Mouse (Mus musculus): ENCODE results near the gene Glra4. TPM values are rescaled to one million over a fixed set of nuclear protein-coding genes. Genes with fewer than 3 reads are reported as not detected.
"Not testable (repeated sequence)": the region's sequence is repeated elsewhere in the genome, so short reads cannot be mapped to it uniquely, and the experiment has no call there.

Gene Glra4
- polyA plus RNA-seq, 1 experiment from 2014 or later, result not detected

DNA sequence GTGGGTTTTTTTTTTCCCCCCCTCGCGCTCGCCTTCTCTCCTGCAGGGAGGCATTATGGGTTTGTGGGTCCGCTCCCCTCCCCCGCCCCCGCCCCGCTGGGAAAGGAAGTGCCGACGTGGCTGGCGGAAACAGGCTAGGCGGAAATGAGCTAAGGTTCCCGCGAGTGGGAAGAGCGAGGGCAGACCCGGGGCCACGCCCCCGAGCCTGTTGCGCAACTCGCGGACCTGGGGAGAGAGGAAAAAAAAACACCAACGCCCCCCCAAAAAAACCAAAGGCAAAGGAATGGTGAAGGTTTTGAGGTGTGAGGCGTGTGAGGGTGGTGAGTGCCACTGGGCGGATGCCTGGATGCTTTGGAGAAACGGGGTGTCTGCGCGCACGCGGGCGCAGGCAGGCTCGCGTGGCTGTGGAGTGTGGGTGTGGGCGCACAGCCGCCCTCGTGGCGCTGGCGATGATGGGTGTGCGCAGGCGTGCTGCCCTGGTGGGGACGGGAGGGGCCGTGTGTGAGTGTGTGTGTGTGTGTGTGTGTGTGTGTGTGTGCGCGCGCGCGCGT, 38.2 kb downstream of the Glra4 start:
- no peaks in the 10 kb centered on the region for H3K36me3 ChIP-seq (ENCODE audit: control insufficient read depth, insufficient read depth, low read length)
- WGBS, result 26% methylated on average over 46 of the region's 46 CpGs
- peak overlapping the region; percentile 80 for H3K27ac ChIP-seq (ENCODE audit: low read depth, low read length)
- peak overlapping the region; percentile 64 for H3K9ac ChIP-seq (ENCODE audit: low read length)
- H3K4me2 ChIP-seq, result peak overlapping the region; percentile 46
- ATAC-seq (ENCODE audit: low FRiP score) (peak; percentile 63), DNase-seq (ENCODE audit: low spot score, missing footprints) (peak; percentile 95)
- peaks cover 3% of the 10 kb centered on the region; the same call in 1 of the 2 replicates for H3K4me1 ChIP-seq (ENCODE audit: control insufficient read depth, insufficient read depth, low read length)
- H3K4me3 ChIP-seq (ENCODE audit: low read depth, low read length), result peak overlapping the region; percentile 54
- no peaks in the 10 kb centered on the region for H3K27me3 ChIP-seq (ENCODE audit: control insufficient read depth, insufficient read depth, low read length)
- H3K9me3 ChIP-seq (ENCODE audit: control insufficient read depth, low read length), result no peaks in the 10 kb centered on the region

DNA sequence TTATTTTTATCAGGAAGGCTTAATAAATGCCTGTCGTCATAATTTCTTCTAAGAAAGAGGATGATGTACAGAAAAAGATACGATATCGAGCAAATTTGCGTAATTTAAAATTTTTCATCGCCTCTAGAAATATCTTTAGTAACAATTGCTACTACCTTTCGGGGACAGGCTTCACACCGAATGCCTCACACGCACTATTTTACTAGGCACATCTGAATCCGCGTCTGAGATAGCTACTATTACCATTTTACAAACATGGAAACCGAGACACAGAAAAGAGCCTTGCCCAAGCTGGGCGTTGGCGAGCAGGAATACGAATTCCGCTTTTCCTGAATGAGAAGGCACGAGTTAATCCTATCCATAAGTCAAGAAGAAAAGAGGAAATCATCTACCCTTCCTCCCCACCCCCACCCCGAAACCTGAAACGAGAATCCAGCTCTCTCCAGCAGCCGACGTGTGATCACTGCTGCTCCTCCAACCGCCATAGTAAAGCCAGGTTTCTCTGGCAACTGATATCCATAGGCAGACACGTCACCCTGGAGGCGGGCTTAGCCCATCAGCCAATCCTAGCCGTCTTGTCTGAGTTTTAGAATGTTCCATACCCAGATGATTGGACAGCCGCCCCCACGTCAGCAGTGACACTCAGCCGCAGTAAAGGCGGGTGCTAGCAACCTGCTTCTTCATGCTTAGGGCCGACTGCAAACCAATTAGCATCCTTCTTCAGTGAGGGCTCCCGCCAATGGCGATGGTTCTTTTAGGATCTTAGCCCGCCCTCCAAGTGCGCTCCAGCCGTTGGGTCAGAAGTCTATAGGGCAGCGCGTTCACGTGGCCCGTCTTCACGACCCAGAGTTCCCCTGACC, 38.9 kb downstream of the Glra4 start:
- ATAC-seq (ENCODE audit: low FRiP score) (peak; percentile 98), DNase-seq (ENCODE audit: low spot score, missing footprints) (peak; percentile 95)
- Histone ChIP-seq H3K9ac (ENCODE audit: low read length) (peak overlapping the region; percentile 73), H3K9me3 (ENCODE audit: control insufficient read depth, low read length) (no peaks in the 10 kb centered on the region), H3K4me2 (peak overlapping the region; percentile 48; the same call in 1 of the 2 replicates), H3K27me3 (ENCODE audit: control insufficient read depth, insufficient read depth, low read length) (no peaks in the 10 kb centered on the region), H3K27ac (ENCODE audit: low read depth, low read length) (peak overlapping the region; percentile 80), H3K4me1 (ENCODE audit: control insufficient read depth, insufficient read depth, low read length) (peaks cover 3% of the 10 kb centered on the region; the same call in 1 of the 2 replicates), H3K4me3 (ENCODE audit: low read depth, low read length) (peak overlapping the region; percentile 54), H3K36me3 (ENCODE audit: control insufficient read depth, insufficient read depth, low read length) (no peaks in the 10 kb centered on the region)
- WGBS, result 18% methylated on average over 39 of the region's 39 CpGs

DNA sequence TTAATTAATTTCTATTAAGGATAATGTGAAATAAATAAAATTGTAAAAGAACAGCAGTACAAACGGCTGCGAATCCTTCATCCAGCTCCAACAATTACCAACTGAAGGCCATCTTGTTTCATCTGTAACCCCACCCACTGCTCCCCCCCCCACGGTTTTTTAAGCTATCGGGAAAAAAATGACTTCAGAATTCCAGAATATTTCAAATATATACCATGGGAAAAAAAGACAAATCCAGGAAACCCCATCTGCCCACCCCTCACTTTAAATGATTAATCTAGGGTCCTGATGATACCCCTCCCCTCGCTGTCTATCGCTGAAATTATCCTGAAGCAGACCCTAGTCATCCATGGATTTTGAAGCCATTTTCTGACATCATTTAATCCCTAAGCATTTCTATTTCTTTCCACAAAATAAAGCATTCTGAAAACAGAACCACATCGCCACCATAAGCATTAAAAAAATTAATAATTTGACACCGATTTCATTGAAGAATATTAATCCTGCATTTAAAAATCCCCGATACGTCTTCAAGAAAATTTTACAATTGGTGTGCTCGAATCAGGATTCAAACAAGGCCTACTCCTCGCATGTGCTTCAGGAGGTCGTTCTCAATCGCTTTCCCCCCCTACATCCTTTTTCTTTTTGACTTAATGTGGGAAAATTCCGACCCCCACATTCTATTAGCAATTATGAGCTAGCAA, 39.7 kb downstream of the Glra4 start:
- Histone ChIP-seq H3K9ac (ENCODE audit: low read length) (peak overlapping the region; percentile 73), H3K36me3 (ENCODE audit: control insufficient read depth, insufficient read depth, low read length) (no peaks in the 10 kb centered on the region), H3K4me2 (peak overlapping the region; percentile 48; the same call in 1 of the 2 replicates), H3K4me3 (ENCODE audit: low read depth, low read length) (peak overlapping the region; percentile 54), H3K27me3 (ENCODE audit: control insufficient read depth, insufficient read depth, low read length) (no peaks in the 10 kb centered on the region), H3K27ac (ENCODE audit: low read depth, low read length) (no peak overlapping the region; the same call in 1 of the 2 replicates), H3K9me3 (ENCODE audit: control insufficient read depth, low read length) (no peaks in the 10 kb centered on the region), H3K4me1 (ENCODE audit: control insufficient read depth, insufficient read depth, low read length) (peaks cover 3% of the 10 kb centered on the region; the same call in 1 of the 2 replicates)
- ATAC-seq (ENCODE audit: low FRiP score) (no peak), DNase-seq (ENCODE audit: low spot score, missing footprints) (no peak)
- WGBS, result 16% methylated on average over 15 of the region's 15 CpGs

- WGBS, result 88% methylated on average over 4 of the region's 4 CpGs
- no peak overlapping the region for H3K27ac ChIP-seq (ENCODE audit: low read depth, low read length)
- H3K4me3 ChIP-seq (ENCODE audit: low read depth, low read length), result no peak overlapping the region
- DNase-seq (ENCODE audit: low spot score, missing footprints) (no peak), ATAC-seq (ENCODE audit: low FRiP score) (no peak)
- no peak overlapping the region for H3K4me2 ChIP-seq
- no peaks in the 10 kb centered on the region for H3K4me1 ChIP-seq (ENCODE audit: control insufficient read depth, insufficient read depth, low read length)
- H3K9me3 ChIP-seq (ENCODE audit: control insufficient read depth, low read length), result no peaks in the 10 kb centered on the region
- no peaks in the 10 kb centered on the region for H3K36me3 ChIP-seq (ENCODE audit: control insufficient read depth, insufficient read depth, low read length)
- no peaks in the 10 kb centered on the region for H3K27me3 ChIP-seq (ENCODE audit: control insufficient read depth, insufficient read depth, low read length)
- no peak overlapping the region for H3K9ac ChIP-seq (ENCODE audit: low read length)
Measured at GRCm38 (mm10) chrX:136732016-136732415, 47.9 kb downstream of the Glra4 start.

GRCm38 (mm10) chrX:136714742-136715474, 65.0 kb downstream of the Glra4 start:
- ATAC-seq (ENCODE audit: low FRiP score), result peak; percentile 91

GRCm38 (mm10) chrX:136708782-136709181, 71.2 kb downstream of the Glra4 start:
- H3K9me3 ChIP-seq (ENCODE audit: control insufficient read depth, low read length), result no peaks in the 10 kb centered on the region
- ATAC-seq (ENCODE audit: low FRiP score), result peak; percentile 52
- H3K4me2 ChIP-seq, result peak overlapping the region; percentile 53
- no peaks in the 10 kb centered on the region for H3K4me1 ChIP-seq (ENCODE audit: control insufficient read depth, insufficient read depth, low read length)
- no peaks in the 10 kb centered on the region; the same call in 1 of the 2 replicates for H3K27me3 ChIP-seq (ENCODE audit: control insufficient read depth, insufficient read depth, low read length)
- H3K9ac ChIP-seq (ENCODE audit: low read length), result peak overlapping the region; percentile 71
- 22% methylated on average over 14 of the region's 14 CpGs for WGBS
- H3K27ac ChIP-seq (ENCODE audit: low read depth, low read length), result peak overlapping the region; percentile 71; the same call in 1 of the 2 replicates
- no peaks in the 10 kb centered on the region for H3K36me3 ChIP-seq (ENCODE audit: control insufficient read depth, insufficient read depth, low read length)
- DNase-seq (ENCODE audit: low spot score, missing footprints), result no peak
- H3K4me3 ChIP-seq (ENCODE audit: low read depth, low read length), result peak overlapping the region; percentile 49

More at GRCm38 (mm10) chrX:136714742-136715474, 65.0 kb downstream of the Glra4 start:
- WGBS, result 27% methylated on average over 3 of the region's 3 CpGs
- not testable (repeated sequence) for H3K4me3 ChIP-seq (ENCODE audit: low read depth, low read length); DNase-seq (ENCODE audit: low spot score, missing footprints); H3K27ac ChIP-seq (ENCODE audit: low read depth, low read length); H3K4me2 ChIP-seq; H3K9me3 ChIP-seq (ENCODE audit: control insufficient read depth, low read length); H3K36me3 ChIP-seq (ENCODE audit: control insufficient read depth, insufficient read depth, low read length); H3K4me1 ChIP-seq (ENCODE audit: control insufficient read depth, insufficient read depth, low read length); H3K9ac ChIP-seq (ENCODE audit: low read length); H3K27me3 ChIP-seq (ENCODE audit: control insufficient read depth, insufficient read depth, low read length)

DNA sequence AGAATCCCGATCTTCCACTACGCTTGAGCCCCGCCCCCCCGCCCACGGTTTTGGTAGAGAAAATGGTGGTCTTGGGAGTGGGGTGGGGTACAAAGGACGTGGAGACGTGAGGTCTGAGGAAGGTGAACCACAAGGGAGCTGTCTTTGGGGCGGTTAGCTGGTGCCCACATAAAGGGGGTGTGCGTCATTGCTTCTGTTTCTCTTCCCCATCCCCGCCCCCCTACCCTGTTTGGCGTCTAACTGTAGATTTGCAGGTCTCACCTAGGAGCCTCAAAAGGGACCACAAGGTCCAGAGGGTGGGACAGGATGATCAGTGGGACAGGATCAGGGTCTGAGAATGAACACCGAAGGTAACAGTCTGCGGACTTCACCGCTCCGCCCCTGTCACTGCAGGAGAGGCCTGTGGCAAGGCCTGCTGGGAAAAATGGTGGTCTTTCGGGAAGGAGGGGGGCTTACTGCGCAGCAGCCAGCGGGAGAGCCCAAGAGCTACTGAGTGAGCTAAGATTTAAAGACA, 71.7 kb downstream of the Glra4 start:
- Histone ChIP-seq H3K27ac (ENCODE audit: low read depth, low read length) (peak overlapping the region; percentile 71), H3K4me1 (ENCODE audit: control insufficient read depth, insufficient read depth, low read length) (no peaks in the 10 kb centered on the region), H3K9ac (ENCODE audit: low read length) (peak overlapping the region; percentile 71), H3K36me3 (ENCODE audit: control insufficient read depth, insufficient read depth, low read length) (no peaks in the 10 kb centered on the region), H3K4me3 (ENCODE audit: low read depth, low read length) (peak overlapping the region; percentile 49), H3K9me3 (ENCODE audit: control insufficient read depth, low read length) (no peaks in the 10 kb centered on the region), H3K27me3 (ENCODE audit: control insufficient read depth, insufficient read depth, low read length) (no peaks in the 10 kb centered on the region; the same call in 1 of the 2 replicates), H3K4me2 (peak overlapping the region; percentile 53)
- DNase-seq (ENCODE audit: low spot score, missing footprints), result peak; percentile 94
- WGBS, result 15% methylated on average over 16 of the region's 18 CpGs
- ATAC-seq (ENCODE audit: low FRiP score), result peak; percentile 90
